Mouse (Mus musculus): Measurements from ENCODE around the gene Vmac. TPM values are rescaled to one million over a fixed set of nuclear protein-coding genes. Genes with fewer than 3 reads are reported as not detected.

The Vmac gene
- total and polyA plus RNA-seq, 2 experiments from 2014 or later = 19.1 to 37.5 TPM

DNA sequence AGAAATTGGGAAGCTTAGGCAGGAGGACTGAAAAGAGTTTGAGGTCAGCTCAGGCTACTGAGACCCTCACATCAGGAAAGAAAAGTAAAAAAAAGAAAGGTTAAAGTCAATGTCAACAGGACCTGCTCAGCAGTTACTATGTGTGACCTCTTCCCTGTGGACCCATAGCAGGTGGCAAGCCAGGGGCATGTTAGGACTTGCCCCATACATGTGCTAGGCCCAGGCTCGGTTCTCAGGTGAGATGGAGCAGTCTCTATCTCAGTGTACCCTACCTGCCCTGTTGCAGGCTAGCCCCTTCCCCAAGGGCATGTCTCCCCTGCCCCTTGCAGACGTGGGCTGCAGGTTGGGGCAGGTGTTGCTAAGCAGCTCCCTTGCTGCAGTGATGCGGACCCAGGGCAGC is 8.1 kb downstream of the Vmac start:
- Histone ChIP-seq H3K36me3 (ENCODE audit: insufficient read depth, low read length) (peaks cover 72% of the 10 kb centered on the region), H3K4me3 (ENCODE audit: low read length) (no peak overlapping the region), H3K4me1 (ENCODE audit: insufficient read depth, low read length) (no peaks in the 10 kb centered on the region), H3K4me2 (ENCODE audit: low read depth, low read length) (no peak overlapping the region), H3K9me3 (ENCODE audit: low read length) (no peaks in the 10 kb centered on the region), H3K27ac (no peak overlapping the region), H3K27me3 (ENCODE audit: insufficient read depth, low read length) (no peaks in the 10 kb centered on the region), H3K9ac (replicated peaks; ENCODE audit: low read length) (no peak overlapping the region)
- ATAC-seq (no peak), DNase-seq (ENCODE audit: low spot score) (no peak)
- TF ChIP-seq CTCF (IDR thresholded peaks at IDR 0.05; ENCODE audit: low read depth) = no peak
- WGBS = 83% methylated on average over 3 of the region's 3 CpGs

DNA sequence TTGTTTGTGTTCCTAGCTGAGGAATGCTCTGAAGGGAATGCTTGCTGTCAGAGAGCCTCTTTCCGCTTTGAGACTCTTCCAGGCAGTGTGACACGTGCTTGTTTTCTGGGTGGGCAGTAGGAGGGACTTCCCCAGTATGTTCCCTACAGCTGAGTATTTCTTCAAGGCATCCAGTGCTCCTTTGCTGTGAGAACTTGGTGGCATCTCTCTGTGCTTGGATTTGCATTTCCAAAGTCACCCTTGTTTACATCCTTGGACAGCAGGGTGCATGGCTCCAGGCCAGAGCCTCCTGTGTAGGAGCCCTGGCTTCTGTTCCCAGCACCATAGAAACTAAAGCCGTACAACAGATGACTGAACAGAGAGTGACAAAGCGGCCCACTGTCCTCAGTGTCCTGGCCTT is 9.1 kb downstream of the Vmac start:
- H3K4me1 ChIP-seq (ENCODE audit: insufficient read depth, low read length) = no peaks in the 10 kb centered on the region
- H3K27me3 ChIP-seq (ENCODE audit: insufficient read depth, low read length) = no peaks in the 10 kb centered on the region
- DNase-seq (ENCODE audit: low spot score) (peak; percentile 22), ATAC-seq (no peak)
- H3K27ac ChIP-seq = no peak overlapping the region
- no peak overlapping the region for H3K9ac ChIP-seq (replicated peaks; ENCODE audit: low read length)
- no peak overlapping the region for H3K4me2 ChIP-seq (ENCODE audit: low read depth, low read length)
- H3K9me3 ChIP-seq (ENCODE audit: low read length) = no peaks in the 10 kb centered on the region
- no peak for TF ChIP-seq CTCF (IDR thresholded peaks at IDR 0.05; ENCODE audit: low read depth)
- 54% methylated on average over 4 of the region's 4 CpGs for WGBS
- no peak overlapping the region for H3K4me3 ChIP-seq (ENCODE audit: low read length)
- H3K36me3 ChIP-seq (ENCODE audit: insufficient read depth, low read length) = peaks cover 83% of the 10 kb centered on the region

DNA sequence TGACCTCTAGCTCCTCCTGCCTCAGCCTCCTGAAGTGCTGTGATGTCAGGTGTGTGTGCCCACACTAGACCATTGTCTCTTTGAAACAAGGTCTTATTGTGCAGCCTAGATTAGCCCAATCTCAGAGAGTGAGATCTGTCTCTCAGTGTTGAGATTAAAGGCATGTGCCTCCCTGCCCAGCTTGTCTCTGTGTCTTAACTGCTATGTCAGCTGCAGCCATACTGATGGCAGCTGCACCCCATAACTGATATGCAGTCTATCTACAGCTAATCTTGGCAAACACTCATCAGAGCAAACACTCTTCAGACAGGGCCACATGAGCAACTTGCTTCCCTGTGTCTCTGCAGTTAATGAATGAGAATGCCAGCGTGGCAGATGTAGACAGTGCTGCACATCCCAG is 11.3 kb downstream of the Vmac start:
- TF ChIP-seq CTCF (IDR thresholded peaks at IDR 0.05; ENCODE audit: low read depth) = no peak
- Histone ChIP-seq H3K9me3 (ENCODE audit: low read length) (no peaks in the 10 kb centered on the region), H3K4me2 (ENCODE audit: low read depth, low read length) (no peak overlapping the region), H3K4me1 (ENCODE audit: insufficient read depth, low read length) (no peaks in the 10 kb centered on the region), H3K27me3 (ENCODE audit: insufficient read depth, low read length) (no peaks in the 10 kb centered on the region), H3K9ac (replicated peaks; ENCODE audit: low read length) (no peak overlapping the region), H3K4me3 (ENCODE audit: low read length) (no peak overlapping the region), H3K36me3 (ENCODE audit: insufficient read depth, low read length) (peaks cover 93% of the 10 kb centered on the region), H3K27ac (no peak overlapping the region)
- WGBS = 93% methylated on average over 1 of the region's 1 CpGs
- ATAC-seq = no peak
- DNase-seq (ENCODE audit: low spot score) = no peak

DNA sequence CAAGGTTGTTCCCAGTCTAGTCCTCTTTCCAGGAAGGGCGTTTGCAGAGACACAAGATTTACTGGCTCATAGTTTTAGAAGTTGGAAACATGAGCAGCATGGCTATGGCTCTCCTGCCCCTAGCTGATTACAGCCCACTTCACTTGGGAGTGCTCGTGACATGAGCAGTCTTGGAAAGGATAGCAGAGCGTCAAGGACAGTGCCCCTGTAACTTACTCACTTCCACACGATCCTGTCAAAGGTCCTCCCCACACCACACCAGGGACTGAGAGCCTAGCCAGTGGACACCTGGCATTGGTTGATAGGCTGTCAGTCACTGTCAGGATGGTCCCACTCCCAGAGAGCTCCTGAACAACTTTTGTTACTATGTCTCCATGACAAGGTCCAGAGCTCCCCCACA is 14.8 kb downstream of the Vmac start:
- no peaks in the 10 kb centered on the region for H3K9me3 ChIP-seq (ENCODE audit: low read length)

DNA sequence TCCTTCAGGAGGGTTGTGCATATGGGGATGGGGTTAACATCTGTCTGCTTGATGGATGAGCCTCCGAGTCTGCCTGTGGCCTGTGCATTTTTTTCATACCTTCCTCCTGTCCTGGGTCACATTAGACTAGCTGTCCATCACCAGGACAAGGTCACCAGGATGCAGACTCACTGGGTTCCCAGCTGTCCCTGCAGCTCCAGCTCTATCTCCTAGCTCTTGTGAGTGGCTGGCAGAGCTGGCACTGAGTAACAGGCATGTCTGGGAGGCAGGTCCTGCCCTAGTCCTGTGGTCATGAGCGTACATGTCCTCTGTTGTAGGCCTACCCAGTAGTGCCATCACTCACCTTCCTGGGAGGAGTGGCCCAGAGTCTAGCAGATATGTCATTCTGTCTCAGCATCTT is 17.4 kb downstream of the Vmac start:
- Histone ChIP-seq H3K27ac (no peak overlapping the region), H3K9ac (replicated peaks; ENCODE audit: low read length) (no peak overlapping the region), H3K9me3 (ENCODE audit: low read length) (no peaks in the 10 kb centered on the region), H3K4me2 (ENCODE audit: low read depth, low read length) (no peak overlapping the region), H3K4me3 (ENCODE audit: low read length) (no peak overlapping the region), H3K4me1 (ENCODE audit: insufficient read depth, low read length) (no peaks in the 10 kb centered on the region), H3K36me3 (ENCODE audit: insufficient read depth, low read length) (peaks cover 80% of the 10 kb centered on the region), H3K27me3 (ENCODE audit: insufficient read depth, low read length) (no peaks in the 10 kb centered on the region)
- TF ChIP-seq CTCF (IDR thresholded peaks at IDR 0.05; ENCODE audit: low read depth) = no peak
- WGBS = 86% methylated on average over 2 of the region's 2 CpGs
- ATAC-seq = no peak
- no peak for DNase-seq (ENCODE audit: low spot score)

More for the DNA sequence above, 14.8 kb downstream of the Vmac start:
- no peak overlapping the region for H3K4me2 ChIP-seq (ENCODE audit: low read depth, low read length)
- no peak overlapping the region for H3K9ac ChIP-seq (replicated peaks; ENCODE audit: low read length)
- H3K27ac ChIP-seq = no peak overlapping the region
- peaks cover 87% of the 10 kb centered on the region for H3K36me3 ChIP-seq (ENCODE audit: insufficient read depth, low read length)
- DNase-seq (ENCODE audit: low spot score) (no peak), ATAC-seq (no peak)
- no peak for TF ChIP-seq CTCF (IDR thresholded peaks at IDR 0.05; ENCODE audit: low read depth)
- H3K27me3 ChIP-seq (ENCODE audit: insufficient read depth, low read length) = no peaks in the 10 kb centered on the region
- WGBS = 90% methylated on average over 4 of the region's 4 CpGs
- no peak overlapping the region for H3K4me3 ChIP-seq (ENCODE audit: low read length)
- H3K4me1 ChIP-seq (ENCODE audit: insufficient read depth, low read length) = no peaks in the 10 kb centered on the region

DNA sequence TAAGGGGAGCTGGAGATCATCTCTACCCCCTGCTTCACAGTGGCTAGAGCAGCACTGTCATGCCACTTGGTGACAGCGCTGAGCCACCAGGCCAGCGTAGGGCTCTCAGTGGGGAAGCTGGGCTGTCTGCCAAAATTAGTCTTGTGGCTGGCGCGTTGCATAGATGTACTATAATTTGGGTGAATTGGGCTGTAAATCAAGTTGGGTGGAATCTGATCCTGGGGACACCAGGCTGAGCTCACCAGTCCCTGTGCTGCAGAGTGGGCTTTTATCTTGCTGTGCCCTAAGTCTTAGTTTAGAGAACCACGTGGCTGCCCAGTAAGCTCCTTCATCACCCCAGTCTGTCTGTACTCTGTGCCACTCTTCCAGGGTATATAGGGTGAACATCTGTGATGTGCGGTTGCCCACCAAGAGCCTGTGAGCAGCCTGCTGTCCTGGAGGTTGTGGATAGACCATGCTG is 23.9 kb downstream of the Vmac start:
- no peak overlapping the region for H3K4me3 ChIP-seq (ENCODE audit: low read length)
- H3K9me3 ChIP-seq (ENCODE audit: low read length) = no peaks in the 10 kb centered on the region
- H3K27me3 ChIP-seq (ENCODE audit: insufficient read depth, low read length) = no peaks in the 10 kb centered on the region
- TF ChIP-seq CTCF (IDR thresholded peaks at IDR 0.05; ENCODE audit: low read depth) = no peak
- peaks cover 7% of the 10 kb centered on the region for H3K4me1 ChIP-seq (ENCODE audit: insufficient read depth, low read length)
- H3K9ac ChIP-seq (replicated peaks; ENCODE audit: low read length) = peak overlapping the region; percentile 28; the same call in 1 of the 2 replicates
- 28% methylated on average over 6 of the region's 6 CpGs for WGBS
- H3K27ac ChIP-seq = peak overlapping the region; percentile 12; the same call in 1 of the 2 replicates
- ATAC-seq (peak; percentile 70), DNase-seq (ENCODE audit: low spot score) (peak; percentile 85)
- no peak overlapping the region for H3K4me2 ChIP-seq (ENCODE audit: low read depth, low read length)
- H3K36me3 ChIP-seq (ENCODE audit: insufficient read depth, low read length) = peaks cover 25% of the 10 kb centered on the region

DNA sequence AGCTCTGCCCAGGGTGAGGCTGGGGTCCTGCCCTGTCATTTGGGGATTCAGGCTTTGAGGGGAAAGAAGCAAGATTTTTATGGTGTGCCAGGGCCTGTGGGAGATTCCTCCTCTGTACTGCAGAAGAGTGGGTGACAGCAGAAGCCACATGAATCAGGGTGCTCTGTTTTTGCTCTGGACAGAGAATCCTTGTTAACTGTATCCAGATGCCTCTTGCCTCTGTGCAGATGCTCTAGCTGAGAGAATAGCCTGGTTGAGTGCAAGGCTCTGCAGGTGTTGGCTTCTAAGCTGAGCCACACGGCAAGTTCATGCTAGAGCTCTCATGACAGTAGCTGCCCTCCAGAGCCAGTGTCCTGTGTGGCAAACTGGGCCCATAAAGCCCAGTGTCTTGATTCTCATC is 24.4 kb downstream of the Vmac start:
- TF ChIP-seq CTCF (IDR thresholded peaks at IDR 0.05; ENCODE audit: low read depth) = no peak
- Histone ChIP-seq H3K27ac (peak overlapping the region; percentile 12; the same call in 1 of the 2 replicates), H3K4me3 (ENCODE audit: low read length) (no peak overlapping the region), H3K4me1 (ENCODE audit: insufficient read depth, low read length) (peaks cover 7% of the 10 kb centered on the region), H3K27me3 (ENCODE audit: insufficient read depth, low read length) (no peaks in the 10 kb centered on the region), H3K36me3 (ENCODE audit: insufficient read depth, low read length) (peaks cover 22% of the 10 kb centered on the region), H3K9me3 (ENCODE audit: low read length) (no peaks in the 10 kb centered on the region), H3K4me2 (ENCODE audit: low read depth, low read length) (no peak overlapping the region), H3K9ac (replicated peaks; ENCODE audit: low read length) (peak overlapping the region; percentile 28; the same call in 1 of the 2 replicates)
- DNase-seq (ENCODE audit: low spot score) (no peak), ATAC-seq (peak; percentile 39)
- 13% methylated on average over 1 of the region's 1 CpGs for WGBS

All from hindbrain, postnatal 0 days (tissue).